Mouse (Mus musculus): Measurements from ENCODE around the gene Hamp2. TPM values are rescaled to one million over a fixed set of nuclear protein-coding genes. Genes with fewer than 3 reads are reported as not detected.

The Hamp2 gene
- total and polyA plus RNA-seq, 2 experiments from 2014 or later: not detected

DNA sequence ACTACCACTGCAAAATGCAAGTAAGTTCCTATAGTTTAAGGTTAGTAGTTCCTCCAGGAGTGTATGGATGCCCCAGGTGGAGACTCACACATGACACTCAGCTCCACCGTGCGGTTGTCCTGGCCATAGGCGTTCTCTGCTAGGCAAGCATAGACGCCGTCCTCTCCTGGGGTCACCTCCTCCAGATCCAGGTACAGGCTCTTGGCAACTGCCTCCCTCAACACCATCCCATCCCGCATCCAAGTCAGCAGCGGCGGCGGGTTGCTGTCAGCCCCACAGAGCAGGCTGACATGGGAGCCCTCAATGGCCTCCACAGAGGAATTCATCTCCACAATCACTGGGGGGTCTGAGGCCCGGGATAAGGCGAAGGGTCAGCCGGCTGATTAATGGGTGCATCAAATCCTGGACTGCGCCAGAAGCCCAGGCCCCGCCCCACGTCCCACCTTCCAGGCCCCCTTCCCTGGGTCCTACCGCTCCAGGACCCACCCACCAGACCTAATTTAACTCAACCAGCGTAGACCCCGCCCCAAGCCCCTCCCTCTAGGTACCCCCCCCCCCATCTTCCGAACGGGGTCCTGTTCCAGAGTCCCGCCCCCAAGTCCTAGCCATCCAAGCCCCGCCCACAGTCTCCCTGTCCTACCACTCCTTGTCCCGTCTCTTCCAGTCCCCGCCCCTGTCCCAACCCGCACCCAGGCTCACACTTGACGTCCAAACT lies 16.0 kb downstream of the Hamp2 start:
- Histone ChIP-seq H3K36me3 (replicated peaks; ENCODE audit: control insufficient read depth, insufficient read depth, low read length) (no peaks in the 10 kb centered on the region), H3K27me3 (ENCODE audit: control insufficient read depth, insufficient read depth, low read length) (peaks cover 15% of the 10 kb centered on the region; the same call in 1 of the 2 replicates), H3K9me3 (replicated peaks; ENCODE audit: control insufficient read depth, low read length) (no peaks in the 10 kb centered on the region), H3K27ac (ENCODE audit: low read depth) (no peak overlapping the region), H3K4me3 (ENCODE audit: low read depth, low read length) (no peak overlapping the region), H3K9ac (replicated peaks; ENCODE audit: low read depth, low read length) (no peak overlapping the region), H3K4me1 (ENCODE audit: control insufficient read depth, insufficient read depth) (0 out of 2 replicates have a peak, but pooled peaks cover 5% of the 10 kb centered on the region), H3K4me2 (ENCODE audit: low read depth, low read length) (peak overlapping the region; percentile 34)
- 3% methylated on average over 25 of the region's 26 CpGs for WGBS
- DNase-seq (ENCODE audit: low spot score) (no peak), ATAC-seq (ENCODE audit: insufficient read depth, low read depth) (no peak; the same call in 1 of the 2 replicates)
- no peak for TF ChIP-seq EP300 (IDR thresholded peaks at IDR 0.05; ENCODE audit: low read depth)
- TF ChIP-seq CTCF (IDR thresholded peaks at IDR 0.05; ENCODE audit: low read depth): no peak

DNA sequence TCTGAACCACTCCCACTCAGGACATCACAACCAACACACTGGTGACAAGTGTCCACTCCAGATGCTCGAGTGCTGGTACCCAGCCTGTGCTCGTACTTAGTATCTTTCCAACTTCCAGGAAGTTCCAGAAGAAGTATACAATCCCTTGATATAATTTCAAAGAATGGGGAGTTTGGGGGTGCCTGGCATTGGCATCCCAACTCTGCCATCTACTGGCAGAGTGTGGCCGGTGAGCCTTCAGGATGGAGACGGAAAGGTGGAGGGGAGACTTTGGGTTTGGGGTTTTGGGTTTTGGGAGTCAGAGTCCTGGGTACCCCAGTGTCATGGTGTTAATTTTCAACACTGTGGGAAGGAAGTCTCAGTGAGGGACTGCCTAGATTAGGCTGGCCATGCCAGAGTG lies 20.4 kb downstream of the Hamp2 start:
- DNase-seq (ENCODE audit: low spot score) (no peak), ATAC-seq (ENCODE audit: insufficient read depth, low read depth) (no peak)
- Histone ChIP-seq H3K4me3 (ENCODE audit: low read depth, low read length) (no peak overlapping the region), H3K4me1 (ENCODE audit: control insufficient read depth, insufficient read depth) (0 out of 2 replicates have a peak, but pooled peaks cover 4% of the 10 kb centered on the region), H3K27me3 (ENCODE audit: control insufficient read depth, insufficient read depth, low read length) (peaks cover 16% of the 10 kb centered on the region; the same call in 1 of the 2 replicates), H3K36me3 (replicated peaks; ENCODE audit: control insufficient read depth, insufficient read depth, low read length) (no peaks in the 10 kb centered on the region), H3K27ac (ENCODE audit: low read depth) (no peak overlapping the region), H3K4me2 (ENCODE audit: low read depth, low read length) (no peak overlapping the region), H3K9me3 (replicated peaks; ENCODE audit: control insufficient read depth, low read length) (no peaks in the 10 kb centered on the region), H3K9ac (replicated peaks; ENCODE audit: low read depth, low read length) (no peak overlapping the region)
- 41% methylated on average over 4 of the region's 4 CpGs for WGBS
- TF ChIP-seq CTCF (IDR thresholded peaks at IDR 0.05; ENCODE audit: low read depth): peak; percentile 44
- no peak for TF ChIP-seq EP300 (IDR thresholded peaks at IDR 0.05; ENCODE audit: low read depth)

DNA sequence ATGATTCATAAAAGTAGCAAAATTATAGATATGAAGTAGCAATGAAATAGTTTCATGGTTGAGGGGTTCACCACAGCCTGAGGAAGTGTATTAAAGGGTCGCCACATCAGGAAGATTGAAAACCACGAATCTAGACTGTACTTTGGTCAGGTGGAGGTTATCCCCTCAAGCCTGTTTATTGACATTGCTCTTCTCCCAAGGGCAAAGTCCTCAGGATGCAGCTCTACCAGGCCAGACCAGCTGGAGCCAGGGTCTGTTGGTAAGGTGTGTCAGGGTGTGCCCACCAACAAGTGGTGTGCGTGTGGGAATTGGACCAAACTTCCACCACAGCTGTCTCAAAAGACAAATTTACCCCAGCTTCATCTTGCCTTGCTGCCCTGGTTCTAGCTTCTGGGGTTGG lies 29.3 kb downstream of the Hamp2 start:
- H3K27ac ChIP-seq (ENCODE audit: low read depth): no peak overlapping the region
- no peak for ATAC-seq (ENCODE audit: insufficient read depth, low read depth)
- H3K4me2 ChIP-seq (ENCODE audit: low read depth, low read length): no peak overlapping the region
- TF ChIP-seq CTCF (IDR thresholded peaks at IDR 0.05; ENCODE audit: low read depth) (no peak), EP300 (IDR thresholded peaks at IDR 0.05; ENCODE audit: low read depth) (no peak)
- no peaks in the 10 kb centered on the region for H3K36me3 ChIP-seq (replicated peaks; ENCODE audit: control insufficient read depth, insufficient read depth, low read length)
- H3K4me1 ChIP-seq (ENCODE audit: control insufficient read depth, insufficient read depth): no peaks in the 10 kb centered on the region
- DNase-seq (ENCODE audit: low spot score): no peak
- no peaks in the 10 kb centered on the region for H3K27me3 ChIP-seq (ENCODE audit: control insufficient read depth, insufficient read depth, low read length)
- 84% methylated on average over 3 of the region's 3 CpGs for WGBS
- no peaks in the 10 kb centered on the region for H3K9me3 ChIP-seq (replicated peaks; ENCODE audit: control insufficient read depth, low read length)
- H3K9ac ChIP-seq (replicated peaks; ENCODE audit: low read depth, low read length): no peak overlapping the region
- H3K4me3 ChIP-seq (ENCODE audit: low read depth, low read length): no peak overlapping the region

DNA sequence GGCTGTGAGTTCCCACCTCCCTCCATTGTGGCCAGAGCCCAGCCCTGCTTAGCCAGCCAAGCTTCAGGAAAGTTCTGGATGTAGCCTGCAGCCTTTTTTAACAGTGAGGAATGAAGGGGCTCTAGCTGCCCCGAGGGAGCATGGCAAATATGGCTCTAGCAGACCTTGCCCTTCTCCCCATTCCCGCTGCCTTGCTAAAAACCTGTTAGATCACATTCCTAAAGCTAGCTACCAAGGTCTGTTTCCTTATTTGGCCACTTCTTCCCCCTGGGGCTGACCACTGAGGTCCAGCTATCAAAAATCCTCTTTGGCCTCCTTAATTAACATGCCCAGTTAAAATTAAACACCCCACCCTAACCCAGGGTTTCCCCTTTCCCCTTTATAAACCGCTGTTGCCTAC lies 32.0 kb downstream of the Hamp2 start:
- H3K36me3 ChIP-seq (replicated peaks; ENCODE audit: control insufficient read depth, insufficient read depth, low read length): no peaks in the 10 kb centered on the region
- no peak overlapping the region for H3K4me2 ChIP-seq (ENCODE audit: low read depth, low read length)
- WGBS: 56% methylated on average over 3 of the region's 3 CpGs
- H3K9ac ChIP-seq (replicated peaks; ENCODE audit: low read depth, low read length): no peak overlapping the region
- no peak overlapping the region for H3K27ac ChIP-seq (ENCODE audit: low read depth)
- ATAC-seq (ENCODE audit: insufficient read depth, low read depth): no peak
- TF ChIP-seq EP300 (IDR thresholded peaks at IDR 0.05; ENCODE audit: low read depth): no peak
- no peak for TF ChIP-seq CTCF (IDR thresholded peaks at IDR 0.05; ENCODE audit: low read depth)
- H3K9me3 ChIP-seq (replicated peaks; ENCODE audit: control insufficient read depth, low read length): no peaks in the 10 kb centered on the region
- no peaks in the 10 kb centered on the region for H3K4me1 ChIP-seq (ENCODE audit: control insufficient read depth, insufficient read depth)
- no peaks in the 10 kb centered on the region for H3K27me3 ChIP-seq (ENCODE audit: control insufficient read depth, insufficient read depth, low read length)
- H3K4me3 ChIP-seq (ENCODE audit: low read depth, low read length): no peak overlapping the region
- DNase-seq (ENCODE audit: low spot score): no peak

DNA sequence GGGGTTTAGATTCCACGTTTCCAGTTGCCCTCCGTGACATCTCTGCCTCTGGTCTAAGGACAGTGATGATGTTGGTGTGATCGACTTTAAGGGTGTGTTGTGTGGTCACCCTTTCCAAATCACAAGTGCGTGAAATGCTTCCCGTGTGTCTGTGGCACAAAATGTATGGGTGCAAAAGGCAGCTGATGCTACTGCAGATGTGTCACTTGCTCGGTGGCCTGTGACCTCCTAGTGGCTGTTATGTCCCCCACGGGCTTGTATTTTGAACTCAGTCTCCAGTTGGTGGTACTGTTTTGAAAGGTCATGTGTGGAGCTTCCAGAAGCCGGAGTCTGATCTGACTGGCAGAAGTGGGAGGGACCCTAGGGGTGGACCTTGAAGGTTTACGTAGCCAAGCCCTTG lies 32.7 kb downstream of the Hamp2 start:
- DNase-seq (ENCODE audit: low spot score): no peak
- Histone ChIP-seq H3K9me3 (replicated peaks; ENCODE audit: control insufficient read depth, low read length) (no peaks in the 10 kb centered on the region), H3K27ac (ENCODE audit: low read depth) (no peak overlapping the region), H3K4me3 (ENCODE audit: low read depth, low read length) (no peak overlapping the region), H3K4me2 (ENCODE audit: low read depth, low read length) (no peak overlapping the region), H3K4me1 (ENCODE audit: control insufficient read depth, insufficient read depth) (no peaks in the 10 kb centered on the region), H3K9ac (replicated peaks; ENCODE audit: low read depth, low read length) (no peak overlapping the region), H3K36me3 (replicated peaks; ENCODE audit: control insufficient read depth, insufficient read depth, low read length) (no peaks in the 10 kb centered on the region), H3K27me3 (ENCODE audit: control insufficient read depth, insufficient read depth, low read length) (no peaks in the 10 kb centered on the region)
- no peak for ATAC-seq (ENCODE audit: insufficient read depth, low read depth)
- 79% methylated on average over 9 of the region's 9 CpGs for WGBS
- TF ChIP-seq CTCF (IDR thresholded peaks at IDR 0.05; ENCODE audit: low read depth) (no peak), EP300 (IDR thresholded peaks at IDR 0.05; ENCODE audit: low read depth) (no peak)

GRCm38 (mm10) chr7:30890681-30891080 lies 33.8 kb downstream of the Hamp2 start:
- DNase-seq (ENCODE audit: low spot score) (no peak), ATAC-seq (ENCODE audit: insufficient read depth, low read depth) (no peak)
- 36% methylated on average over 2 of the region's 2 CpGs for WGBS
- TF ChIP-seq EP300 (IDR thresholded peaks at IDR 0.05; ENCODE audit: low read depth): no peak
- H3K9me3 ChIP-seq (replicated peaks; ENCODE audit: control insufficient read depth, low read length): no peaks in the 10 kb centered on the region
- H3K4me3 ChIP-seq (ENCODE audit: low read depth, low read length): no peak overlapping the region
- no peak overlapping the region for H3K9ac ChIP-seq (replicated peaks; ENCODE audit: low read depth, low read length)
- no peaks in the 10 kb centered on the region for H3K27me3 ChIP-seq (ENCODE audit: control insufficient read depth, insufficient read depth, low read length)
- H3K36me3 ChIP-seq (replicated peaks; ENCODE audit: control insufficient read depth, insufficient read depth, low read length): no peaks in the 10 kb centered on the region
- no peaks in the 10 kb centered on the region for H3K4me1 ChIP-seq (ENCODE audit: control insufficient read depth, insufficient read depth)
- no peak overlapping the region for H3K4me2 ChIP-seq (ENCODE audit: low read depth, low read length)
- no peak overlapping the region for H3K27ac ChIP-seq (ENCODE audit: low read depth)
